Mouse (Mus musculus): ENCODE measurements around the gene Gm20518.

DNA sequence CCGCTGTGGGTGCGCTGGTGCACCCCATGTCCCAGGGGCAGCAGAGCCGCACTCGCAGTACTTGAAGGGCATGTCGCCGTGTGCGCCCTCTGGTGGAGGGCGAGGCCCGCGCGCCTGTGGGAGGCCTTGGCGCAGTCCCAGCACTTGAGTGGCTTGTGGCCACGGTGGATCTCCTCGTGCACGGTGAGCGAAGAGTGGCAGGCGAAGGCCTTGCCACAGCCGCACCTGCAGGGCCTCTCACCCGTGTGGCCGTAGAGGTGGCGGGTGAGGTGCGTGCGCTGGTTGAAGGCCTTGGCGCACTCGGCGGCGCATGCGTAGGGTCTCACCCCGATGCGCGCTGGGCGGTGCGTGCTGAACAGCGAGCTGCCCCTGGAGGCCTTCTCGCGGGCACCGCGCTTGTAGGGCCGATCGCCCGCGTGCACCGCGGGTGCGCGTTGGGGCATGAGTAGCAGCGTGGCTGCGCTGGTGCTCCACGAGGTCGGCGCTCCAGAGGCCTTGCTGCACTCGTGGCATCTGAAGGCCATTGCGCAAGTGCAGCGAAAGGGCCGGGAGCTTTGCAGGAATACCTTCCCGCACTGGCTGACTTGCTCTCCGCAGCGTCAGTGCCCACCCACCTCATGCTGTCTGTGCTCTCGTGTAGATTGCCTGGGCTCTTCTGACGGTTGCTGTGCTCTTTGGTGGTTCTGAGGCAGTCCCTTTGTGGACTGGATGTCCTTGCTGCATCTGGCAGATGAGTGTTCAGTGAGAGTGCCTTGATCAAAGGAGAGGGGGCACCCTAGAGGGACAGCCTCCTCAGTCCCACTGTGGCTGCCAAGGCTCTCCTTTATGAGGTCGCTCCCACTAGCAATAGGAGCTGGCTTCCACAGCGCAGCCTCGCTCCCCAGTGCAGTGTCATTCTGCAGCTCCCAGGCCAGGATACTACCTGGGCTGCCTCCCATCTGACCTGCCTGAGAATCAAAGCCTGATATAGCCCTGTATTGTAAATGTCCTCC is 75.8 kb downstream of the Gm20518 start:
- no peak for TF ChIP-seq EP300 (IDR thresholded peaks at IDR 0.05; ENCODE audit: low read depth)
- peak; percentile 98 for TF ChIP-seq CTCF (IDR thresholded peaks at IDR 0.05; ENCODE audit: low read depth)

All from liver, embryonic 14.5 days (tissue).